11 mouse cellular contexts compared by ENCODE assay signal in the genomic region with DNA sequence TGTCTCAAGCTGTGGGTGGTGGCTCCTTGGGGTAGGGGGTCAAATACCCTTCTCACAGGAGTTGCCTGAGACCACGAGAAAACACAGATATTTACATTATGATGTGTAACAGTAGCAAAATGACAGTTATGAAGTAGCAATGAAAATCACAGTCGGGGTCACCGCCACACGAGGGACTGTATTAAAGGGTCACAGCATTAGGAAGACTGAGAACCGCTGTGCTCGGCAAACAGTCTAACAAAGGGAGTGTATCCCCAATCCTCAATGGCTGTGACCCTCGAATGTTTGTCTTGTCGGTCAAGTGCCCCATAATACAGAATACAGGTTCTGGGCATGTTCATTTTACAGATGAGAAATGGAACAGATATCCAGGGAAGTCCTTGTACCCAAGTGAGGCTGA.
"Had no signal": no experiment of that assay in that cellular context is flagged by ENCODE, and none has a peak within 500 bp of the region (broad histone marks: within the 10 kb centered on the region; RNA-seq: fewer than 3 reads in every experiment).

No protein-coding gene starts in this region.

- H3K4me3 ChIP-seq: layer of hippocampus, adult 2 months; left cerebral cortex, adult 2 months had no signal

- H3K27me3 ChIP-seq: limb, embryonic 15.5 days; liver, embryonic 13.5 days; midbrain, embryonic 12.5 days had no signal

- DNase-seq: kidney, adult 8-10 months; kidney, postnatal 4 days; liver, embryonic 13.5 days; lung, adult 18-20 months; right cerebral cortex, postnatal 14 days; thymus, postnatal 25 days had no signal

- H3K27ac ChIP-seq: kidney, postnatal 0 days; layer of hippocampus, adult 2 months; left cerebral cortex, adult 2 months; limb, embryonic 15.5 days had no signal

- H3K9me3 ChIP-seq: limb, embryonic 15.5 days; liver, embryonic 13.5 days; midbrain, embryonic 12.5 days had no signal

- H3K9ac ChIP-seq: limb, embryonic 15.5 days had no signal

- H3K4me2 ChIP-seq: limb, embryonic 15.5 days had no signal
